Mouse (Mus musculus): ENCODE data around the gene Rprd2.

- no peak for TF ChIP-seq EP300 (IDR thresholded peaks at IDR 0.05; ENCODE audit: insufficient read depth, low read depth, low read length)
- TF ChIP-seq POLR2A (IDR thresholded peaks at IDR 0.05; ENCODE audit: insufficient read depth, low read depth, low read length) = no peak
- no peak for TF ChIP-seq CTCF (IDR thresholded peaks at IDR 0.05)
Measured at GRCm38 (mm10) chr3:95816681-95817080, 2.0 kb downstream of the Rprd2 start.

Measured in heart, adult 2 months (tissue).